20 mouse cellular contexts compared by ENCODE assay signal in the genomic region with DNA sequence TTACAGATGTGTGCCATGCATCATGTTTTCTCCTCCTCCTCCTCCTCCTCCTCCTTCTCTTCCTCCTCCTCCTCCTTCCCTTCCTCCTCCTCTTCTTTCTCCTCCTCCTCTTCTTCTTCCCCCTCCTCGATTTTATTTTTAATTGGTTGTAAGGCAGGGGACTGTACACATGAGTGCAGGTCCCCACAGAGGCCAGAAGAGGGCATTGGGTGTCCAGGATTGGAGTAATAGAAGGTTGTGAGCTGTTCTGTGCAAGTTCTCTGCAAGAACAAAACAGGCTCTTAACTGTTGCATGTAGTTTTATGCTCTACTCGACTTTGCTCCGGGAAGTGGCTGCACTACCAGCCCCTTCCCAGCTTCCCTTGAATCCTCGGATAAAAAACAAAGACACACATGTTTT. TPM values are rescaled to one million over a fixed set of nuclear protein-coding genes. Genes with fewer than 3 reads are reported as not detected.
DNase-seq lines count a peak whose midpoint lies in the region; ATAC-seq and TF ChIP-seq lines count a peak whose summit lies in the region.
"Had no signal": no experiment of that assay in that cellular context is flagged by ENCODE, and none has a peak within 500 bp of the region (broad histone marks: within the 10 kb centered on the region; RNA-seq: fewer than 3 reads in every experiment).

No protein-coding gene starts in this region.

- no peak for ATAC-seq in liver, embryonic 14.5 days (ENCODE audit: insufficient read depth)
- ATAC-seq in liver, embryonic 12.5 days, result no peak
- ATAC-seq in granulocyte monocyte progenitor cell, adult 5-6 weeks (replicated peaks; ENCODE audit: poor library complexity, severe bottlenecking), result no peak; the same call in 1 of the 2 replicates
- ATAC-seq: CD4-positive, CD25-positive, alpha-beta regulatory T cell, adult 4 months; forebrain, embryonic 15.5 days; inflammation-experienced regulatory T-cells, adult 6 months had no signal

- no peaks in the 10 kb centered on the region for H3K4me1 ChIP-seq in heart, adult 2 months (ENCODE audit: control insufficient read depth, insufficient read depth, low read length)
- H3K4me1 ChIP-seq in liver, embryonic 14.5 days (replicated peaks; ENCODE audit: control insufficient read depth in 2 of 2, insufficient read depth in 2 of 2, low read length in 1 of 2), result no peaks in the 10 kb centered on the region
- H3K4me1 ChIP-seq in liver, embryonic 12.5 days, result no peaks in the 10 kb centered on the region
- H3K4me1 ChIP-seq in CH12.LX (ENCODE audit: control insufficient read depth in 1 of 2, insufficient read depth in 2 of 2), result no peaks in the 10 kb centered on the region
- H3K4me1 ChIP-seq: forebrain, embryonic 15.5 days had no signal

- no peak overlapping the region for H3K4me2 ChIP-seq in liver, embryonic 14.5 days (ENCODE audit: low read depth)
- no peak overlapping the region for H3K4me2 ChIP-seq in liver, embryonic 12.5 days
- no peak overlapping the region for H3K4me2 ChIP-seq in CH12.LX (ENCODE audit: insufficient read depth, low read depth, poor library complexity, severe bottlenecking)
- H3K4me2 ChIP-seq: embryonic facial prominence, embryonic 15.5 days; forebrain, embryonic 15.5 days; limb, embryonic 15.5 days had no signal

- intact Hi-C loops in heart, adult 2 months (cut with DNase I), result no loop called here

- dilution Hi-C loops in CH12.LX (cut with MboI; ENCODE audit: extremely low pct_ligation_motif_present, extremely low pct_unique_long_range_greater_than_20kb, low sequenced_read_pairs), result no loop called here

- in situ Hi-C loops in CH12.LX (cut with MboI; ENCODE audit: low pct_ligation_motif_present, low pct_unique_long_range_greater_than_20kb, low sequenced_read_pairs), result no loop called here

- H3K79me2 ChIP-seq in heart, adult 2 months (replicated peaks; ENCODE audit: control insufficient read depth, insufficient read depth, low read length), result no peaks in the 10 kb centered on the region
- H3K79me2 ChIP-seq in CH12.LX (replicated peaks; ENCODE audit: control insufficient read depth, extremely low read depth, insufficient read depth, poor library complexity, severe bottlenecking), result no peaks in the 10 kb centered on the region

- no peak for TF ChIP-seq EP300 in heart, adult 2 months (IDR thresholded peaks at IDR 0.05; ENCODE audit: insufficient read depth, low read depth, low read length)
- no peak for TF ChIP-seq EP300 in liver, embryonic 14.5 days (IDR thresholded peaks at IDR 0.05; ENCODE audit: low read depth)
- no peak for TF ChIP-seq EP300 in CH12.LX (IDR thresholded peaks at IDR 0.05; ENCODE audit: low read length)

- TF ChIP-seq CTCF in heart, adult 2 months (IDR thresholded peaks at IDR 0.05), result peak; percentile 56
- TF ChIP-seq CTCF in liver, embryonic 14.5 days (IDR thresholded peaks at IDR 0.05; ENCODE audit: low read depth), result peak; percentile 42; the same call in 1 of the 2 replicates
- peak in 1 of 2 experiments; percentile 64; a peak in 2 of 4 replicates for TF ChIP-seq CTCF in CH12.LX (conservative IDR thresholded peaks at IDR 0.05 in 1 of 2, IDR thresholded peaks at IDR 0.05 in 1 of 2; ENCODE audit: low read depth in 2 of 2, low read length in 2 of 2)
- TF ChIP-seq CTCF in brain, embryonic 14.5 days (IDR thresholded peaks at IDR 0.05; ENCODE audit: borderline replicate concordance, extremely low read depth, insufficient read depth, insufficient read length), result no peak

- H3K27me3 ChIP-seq in heart, adult 2 months (ENCODE audit: control insufficient read depth, insufficient read depth, low read length), result no peaks in the 10 kb centered on the region
- H3K27me3 ChIP-seq in liver, embryonic 14.5 days (ENCODE audit: control insufficient read depth, insufficient read depth, low read length), result no peaks in the 10 kb centered on the region
- peaks cover 4% of the 10 kb centered on the region; the same call in 1 of the 2 replicates for H3K27me3 ChIP-seq in liver, embryonic 12.5 days (replicated peaks)
- peaks cover 19% of the 10 kb centered on the region for H3K27me3 ChIP-seq in CH12.LX (replicated peaks)
- H3K27me3 ChIP-seq: forebrain, embryonic 15.5 days had no signal

- peak; percentile 59 for TF ChIP-seq RAD21 in CH12.LX (IDR thresholded peaks at IDR 0.05; ENCODE audit: low read depth, low read length)

- H3K27ac ChIP-seq in heart, adult 2 months, result no peak overlapping the region
- H3K27ac ChIP-seq in liver, embryonic 14.5 days, result no peak overlapping the region
- H3K27ac ChIP-seq in liver, embryonic 12.5 days, result no peak overlapping the region
- H3K27ac ChIP-seq in CH12.LX (ENCODE audit: insufficient read depth, low read depth), result no peak overlapping the region
- H3K27ac ChIP-seq: embryonic facial prominence, embryonic 15.5 days; forebrain, embryonic 15.5 days had no signal

- H3K4me3 ChIP-seq in heart, adult 2 months, result no peak overlapping the region
- H3K4me3 ChIP-seq in liver, embryonic 14.5 days (ENCODE audit: insufficient read depth in 1 of 2, low read depth in 2 of 2, low read length in 2 of 2), result no peak overlapping the region
- H3K4me3 ChIP-seq in liver, embryonic 12.5 days, result no peak overlapping the region
- no peak overlapping the region for H3K4me3 ChIP-seq in CH12.LX (replicated peaks in 1 of 3; ENCODE audit: low read depth in 2 of 3, low read length in 2 of 3, poor library complexity in 1 of 3)
- H3K4me3 ChIP-seq: embryonic facial prominence, embryonic 15.5 days; forebrain, embryonic 15.5 days; limb, embryonic 15.5 days had no signal

- H3K9ac ChIP-seq in heart, adult 2 months (ENCODE audit: low read depth, low read length), result no peak overlapping the region
- H3K9ac ChIP-seq in liver, embryonic 14.5 days (replicated peaks), result no peak overlapping the region
- no peak overlapping the region for H3K9ac ChIP-seq in liver, embryonic 12.5 days
- H3K9ac ChIP-seq in CH12.LX (ENCODE audit: insufficient read depth, low read depth), result no peak overlapping the region
- H3K9ac ChIP-seq: embryonic facial prominence, embryonic 15.5 days; forebrain, embryonic 15.5 days; limb, embryonic 15.5 days had no signal

- H3K9me3 ChIP-seq in liver, embryonic 14.5 days (ENCODE audit: control insufficient read depth, low read length), result no peaks in the 10 kb centered on the region
- no peaks in the 10 kb centered on the region for H3K9me3 ChIP-seq in liver, embryonic 12.5 days (replicated peaks)
- H3K9me3 ChIP-seq in CH12.LX (replicated peaks; ENCODE audit: low read length), result peaks cover 3% of the 10 kb centered on the region
- H3K9me3 ChIP-seq: embryonic facial prominence, embryonic 15.5 days; forebrain, embryonic 15.5 days; limb, embryonic 15.5 days had no signal

- 61% methylated on average over 4 of the region's 4 CpGs for WGBS in heart, adult 2 months
- WGBS in liver, embryonic 14.5 days (ENCODE audit: insufficient replicate concordance), result 48% methylated on average over 4 of the region's 4 CpGs
- WGBS in liver, embryonic 12.5 days (ENCODE audit: insufficient replicate concordance), result 56% methylated on average over 4 of the region's 4 CpGs

- no peaks in the 10 kb centered on the region for H3K36me3 ChIP-seq in heart, adult 2 months (ENCODE audit: control insufficient read depth, insufficient read depth, low read length)
- H3K36me3 ChIP-seq in liver, embryonic 14.5 days (replicated peaks; ENCODE audit: control insufficient read depth, insufficient read depth, low read depth), result no peaks in the 10 kb centered on the region; the same call in 1 of the 2 replicates
- H3K36me3 ChIP-seq in liver, embryonic 12.5 days, result peaks cover 41% of the 10 kb centered on the region
- H3K36me3 ChIP-seq in CH12.LX (replicated peaks in 1 of 2; ENCODE audit: control insufficient read depth in 1 of 2, insufficient read depth in 1 of 2, low read length in 1 of 2), result peaks cover 31 to 49% of the 10 kb centered on the region in 2 experiments

- no peak for TF ChIP-seq POLR2A in heart, adult 2 months (IDR thresholded peaks at IDR 0.05; ENCODE audit: insufficient read depth, low read depth, low read length)
- no peak for TF ChIP-seq POLR2A in CH12.LX (IDR thresholded peaks at IDR 0.05; ENCODE audit: low read depth, low read length)
- no peak for TF ChIP-seq POLR2A in brain, embryonic 14.5 days (IDR thresholded peaks at IDR 0.05; ENCODE audit: borderline replicate concordance, extremely low read depth, insufficient read depth, insufficient read length, poor library complexity, severe bottlenecking)

- DNase-seq in heart, adult 2 months, result no peak
- DNase-seq in heart, adult 11 months, result no peak
- DNase-seq in liver, embryonic 14.5 days (ENCODE audit: low read depth in 3 of 3, low spot score in 3 of 3), result no peak
- no peak for DNase-seq in CH12.LX (ENCODE audit: extremely low read depth)
- peak; percentile 7 for DNase-seq in brain, embryonic 14.5 days (ENCODE audit: low read depth)
- DNase-seq in urinary bladder, postnatal 4 days (ENCODE audit: low spot score in 2 of 2), result no peak
- DNase-seq: cerebellum, postnatal 10 days; gastrocnemius, postnatal 10 days; right cerebral cortex, postnatal 14 days; thymus, postnatal 25 days had no signal

RNA-seq across cellular contexts. Expression of gene Mcrs1, which starts 11.6 kb away (rescaled TPM):
- 10 to 100 TPM; 44.2 to 52.3 TPM for total RNA-seq in heart, adult 2 months (2021)
- polyA plus RNA-seq in heart, adult 2 months (2012; rRNA removed), result 62.1 and 67.1 TPM in 2 replicates
- 25.6 and 26.2 TPM in 2 replicates for polyA plus RNA-seq in liver, embryonic 14.5 days (2012; rRNA removed)
- polyA plus RNA-seq in liver, embryonic 14.5 days (2014; fragmentation: Nextera tagmentation; extraction: Ambion mirVana), result 41.2 and 47.1 TPM in 2 replicates
- 71.8 and 77.0 TPM in 2 replicates for polyA plus RNA-seq in liver, embryonic 12.5 days (2016; fragmentation: Nextera tagmentation; extraction: Ambion mirVana)
- total RNA-seq in CH12.LX (2012; rRNA removed) (83.7 and 85.1 TPM in 2 replicates), CH12.LX (2014; rRNA removed) (94.5 and 105 TPM in 2 replicates)
- 73.4 and 75.9 TPM in 2 replicates for polyA plus RNA-seq in CH12.LX (2012; ENCODE audit: insufficient read length, low read depth)
- polyA plus RNA-seq in brain, embryonic 14.5 days (2012; rRNA removed), result 151 and 174 TPM in 2 replicates
- total RNA-seq in granulocyte monocyte progenitor cell, adult 5-6 weeks (2014; fragmentation: Nextera tagmentation), result 30.9 and 51.4 TPM in 2 replicates
- total RNA-seq in granulocyte monocyte progenitor cell, adult 5-6 weeks (2017), result 44.0 and 48.0 TPM in 2 replicates

RNA-seq across cellular contexts. Expression of gene Kcnh3, which starts 15.5 kb away (rescaled TPM):
- under 1 TPM; 0.05 to 0.08 TPM for total RNA-seq in heart, adult 2 months (2021)
- polyA plus RNA-seq in heart, adult 2 months (2012; rRNA removed), result 0.23 and 0.37 TPM in 2 replicates
- 0.12 and 0.13 TPM in 2 replicates for polyA plus RNA-seq in liver, embryonic 14.5 days (2012; rRNA removed)
- 0.13 TPM in 2 replicates for polyA plus RNA-seq in liver, embryonic 14.5 days (2014; fragmentation: Nextera tagmentation; extraction: Ambion mirVana)
- 0.10 TPM in 1 of 2 replicates, not detected in the other for polyA plus RNA-seq in liver, embryonic 12.5 days (2016; fragmentation: Nextera tagmentation; extraction: Ambion mirVana)
- total RNA-seq in CH12.LX (2012; rRNA removed) (not detected in 2 replicates), CH12.LX (2014; rRNA removed) (not detected in 2 replicates)
- polyA plus RNA-seq in CH12.LX (2012; ENCODE audit: insufficient read length, low read depth), result not detected in 2 replicates
- 3.0 and 6.6 TPM in 2 replicates for polyA plus RNA-seq in brain, embryonic 14.5 days (2012; rRNA removed)
- not detected in 2 replicates for total RNA-seq in granulocyte monocyte progenitor cell, adult 5-6 weeks (2014; fragmentation: Nextera tagmentation)
- not detected in 2 replicates for total RNA-seq in granulocyte monocyte progenitor cell, adult 5-6 weeks (2017)
- total RNA-seq: megakaryocyte, adult 5-6 weeks had no signal
- polyA plus RNA-seq: inflammation-experienced regulatory T-cells, adult 6 months had no signal

RNA-seq across cellular contexts. Expression of gene Prpf40b, which starts 54.8 kb away (rescaled TPM):
- total RNA-seq in heart, adult 2 months (2021), result 10 to 100 TPM; 18.9 to 23.4 TPM
- polyA plus RNA-seq in heart, adult 2 months (2012; rRNA removed), result 39.5 and 39.7 TPM in 2 replicates
- 8.0 and 8.9 TPM in 2 replicates for polyA plus RNA-seq in liver, embryonic 14.5 days (2012; rRNA removed)
- 3.6 and 4.0 TPM in 2 replicates for polyA plus RNA-seq in liver, embryonic 14.5 days (2014; fragmentation: Nextera tagmentation; extraction: Ambion mirVana)
- polyA plus RNA-seq in liver, embryonic 12.5 days (2016; fragmentation: Nextera tagmentation; extraction: Ambion mirVana), result 13.8 and 15.5 TPM in 2 replicates
- total RNA-seq in CH12.LX (2012; rRNA removed), result 18.8 and 27.9 TPM in 2 replicates
- total RNA-seq in CH12.LX (2014; rRNA removed), result 11.7 and 14.3 TPM in 2 replicates
- 31.6 and 31.8 TPM in 2 replicates for polyA plus RNA-seq in CH12.LX (2012; ENCODE audit: insufficient read length, low read depth)
- 180 and 198 TPM in 2 replicates for polyA plus RNA-seq in brain, embryonic 14.5 days (2012; rRNA removed)
- 13.5 and 17.6 TPM in 2 replicates for total RNA-seq in granulocyte monocyte progenitor cell, adult 5-6 weeks (2014; fragmentation: Nextera tagmentation)
- 7.2 and 10.7 TPM in 2 replicates for total RNA-seq in granulocyte monocyte progenitor cell, adult 5-6 weeks (2017)

RNA-seq across cellular contexts. Expression of gene Fam186b, which starts 55.6 kb away (rescaled TPM):
- not detected for total RNA-seq in heart, adult 2 months (2021)
- 0.20 TPM in 1 of 2 replicates, not detected in the other for polyA plus RNA-seq in heart, adult 2 months (2012; rRNA removed)
- 0.01 TPM in 2 replicates for polyA plus RNA-seq in liver, embryonic 14.5 days (2012; rRNA removed)
- polyA plus RNA-seq in liver, embryonic 14.5 days (2014; fragmentation: Nextera tagmentation; extraction: Ambion mirVana), result 0.21 TPM in 1 of 2 replicates, not detected in the other
- polyA plus RNA-seq in liver, embryonic 12.5 days (2016; fragmentation: Nextera tagmentation; extraction: Ambion mirVana), result 0.06 TPM in 2 replicates
- total RNA-seq in CH12.LX (2012; rRNA removed) (0.04 TPM in 1 of 2 replicates, not detected in the other), CH12.LX (2014; rRNA removed) (not detected in 2 replicates)
- polyA plus RNA-seq in CH12.LX (2012; ENCODE audit: insufficient read length, low read depth), result 0.11 TPM in 1 of 2 replicates, not detected in the other
- polyA plus RNA-seq in brain, embryonic 14.5 days (2012; rRNA removed), result 0.28 and 0.36 TPM in 2 replicates
- not detected in 2 replicates for total RNA-seq in granulocyte monocyte progenitor cell, adult 5-6 weeks (2014; fragmentation: Nextera tagmentation)
- not detected in 2 replicates for total RNA-seq in granulocyte monocyte progenitor cell, adult 5-6 weeks (2017)
- total RNA-seq: gastrocnemius, postnatal 10 days; megakaryocyte, adult 5-6 weeks had no signal
- polyA plus RNA-seq: heart, embryonic 14.5 days; stomach, embryonic 14.5 days had no signal
